Mouse (Mus musculus) left cerebral cortex, adult 2 months (tissue): ENCODE measurements at regions not wholly inside any gene's neighbourhood (a gene's known extent, or its start where the extent isn't known, plus 50 kb on each side); places are given as distances from the start of the nearest gene placed in this dataset.

ENCODE experiments used
- DNase-seq, 2 experiments: peaks; one replicate each; pipeline ENCODE4 v3.0.0; 2021 to 2022; ENCODE audit warnings: low spot score in 2 of 2, mixed read lengths in 1 of 2; ENCODE audit errors: extremely low spot score in 1 of 2
- H3K27ac ChIP-seq: fragments of 200-600 bp; 2 replicates; pipeline ENCODE4 v1.8.1; 2022
- H3K4me3 ChIP-seq: fragments of 200-600 bp; 2 replicates; pipeline ENCODE4 v1.8.1; 2022
- CTCF ChIP-seq: fragments of 200-600 bp; IDR thresholded peaks from 2 replicates; pipeline ENCODE4 v1.8.1; 2022; ENCODE audit warnings: antibody characterized with exemption, mild to moderate bottlenecking, moderate library complexity
- intact Hi-C: fragments of 180-260 bp; cut with DNase I; formaldehyde crosslinking; loops from one replicate; pipeline ENCODE4 v1.15.1; 2025

DNA sequence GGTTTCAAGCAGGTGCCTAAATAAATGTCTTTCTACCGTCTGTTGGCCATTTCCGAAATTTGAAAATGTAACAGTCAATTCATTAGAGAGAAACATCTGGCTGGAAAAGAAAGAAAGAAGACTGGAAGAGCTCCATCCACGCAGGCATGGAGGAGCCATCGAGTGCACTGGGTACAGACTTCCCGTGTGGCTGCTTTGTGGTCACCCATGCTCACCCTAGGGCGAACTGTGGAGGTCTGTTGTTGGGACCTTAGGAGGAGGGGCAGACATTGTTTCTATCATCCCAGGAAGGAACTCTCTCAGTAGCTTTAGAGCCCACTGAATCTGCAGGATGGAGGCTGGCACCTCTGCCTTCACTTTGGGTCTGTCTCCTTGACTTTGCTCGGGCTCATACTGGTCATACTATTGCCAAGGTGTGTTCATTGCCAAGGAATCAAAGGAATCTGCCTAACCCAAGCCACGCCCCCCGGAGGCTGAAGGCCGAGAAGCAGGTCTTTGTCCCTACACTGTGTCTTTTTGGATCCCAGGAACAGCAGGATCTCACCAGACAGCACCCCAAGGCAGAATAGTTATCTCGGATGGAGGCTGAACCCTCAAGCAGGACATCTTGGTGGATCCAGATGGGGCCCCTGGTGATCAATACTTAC is 54.3 kb upstream of the Kcng1 start:
- intact Hi-C loops = no loop called here
- Histone ChIP-seq H3K4me3 (no peak overlapping the region), H3K27ac (no peak overlapping the region)
- TF ChIP-seq CTCF = no peak
- DNase-seq = no peak

- Histone ChIP-seq H3K27ac (no peak overlapping the region), H3K4me3 (no peak overlapping the region)
- DNase-seq = no peak
- intact Hi-C loops = no loop called here
- no peak for TF ChIP-seq CTCF
Measured at GRCm38 (mm10) chr2:168334241-168334588, 52.7 kb upstream of the Kcng1 start.

GRCm38 (mm10) chr2:168333552-168334240 is 52.2 kb upstream of the Kcng1 start:
- no peak for TF ChIP-seq CTCF
- intact Hi-C loops = no loop called here
- H3K27ac ChIP-seq = no peak overlapping the region
- no peak overlapping the region for H3K4me3 ChIP-seq
- DNase-seq = no peak

DNA sequence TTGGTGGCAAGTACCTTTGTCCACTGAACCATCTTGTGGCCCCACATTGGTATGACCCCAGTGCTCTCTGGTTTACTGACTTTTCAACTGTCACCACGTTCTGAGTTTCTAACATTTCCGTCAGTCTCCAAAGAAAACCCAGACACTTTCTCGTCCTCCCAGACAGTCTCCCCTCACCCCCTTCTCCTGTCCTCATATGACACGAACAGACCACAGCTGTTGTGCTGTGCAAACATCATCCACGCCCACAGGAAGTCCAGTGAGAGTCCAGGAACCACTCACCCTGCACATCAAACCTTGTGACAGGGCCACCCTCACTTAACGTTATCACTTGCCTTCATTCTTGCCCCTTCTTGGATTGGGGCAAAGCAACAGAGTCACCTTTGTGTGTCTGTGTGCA is 51.4 kb upstream of the Kcng1 start:
- intact Hi-C loops = no loop called here
- no peak for TF ChIP-seq CTCF
- no peak overlapping the region for H3K27ac ChIP-seq
- H3K4me3 ChIP-seq = no peak overlapping the region
- no peak for DNase-seq
